Mouse (Mus musculus): ENCODE measurements around the gene Cinp. TPM values are rescaled to one million over a fixed set of nuclear protein-coding genes. Genes with fewer than 3 reads are reported as not detected.
A peak's percentile ranks its signal among the peaks of the same experiment; 100 is the strongest.
"Not testable (repeated sequence)": the region's sequence is repeated elsewhere in the genome, so short reads cannot be mapped to it uniquely, and the experiment has no call there.

The Cinp gene
- total RNA-seq, 2 experiments from 2014 or later: 28.4 to 29.1 TPM

DNA sequence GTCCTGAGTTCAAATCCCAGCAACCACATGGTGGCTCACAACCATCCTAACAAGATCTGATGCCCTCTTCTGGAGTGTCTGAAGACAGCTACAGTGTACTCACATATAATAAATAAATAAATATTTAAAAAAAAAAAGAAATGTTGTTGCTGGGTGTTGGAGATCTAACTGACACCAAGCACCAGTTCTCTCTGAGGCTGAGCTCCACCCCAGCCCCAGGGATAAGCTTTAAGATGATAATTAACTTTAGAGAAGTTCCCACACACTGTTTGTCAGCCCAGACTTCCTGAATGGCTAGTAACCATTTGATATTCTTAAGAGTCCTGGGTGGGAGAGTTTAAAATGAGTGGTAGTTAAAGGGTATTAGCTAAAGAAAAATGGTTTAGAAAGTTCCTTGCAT, 28.7 kb downstream of the Cinp start:
- DNase-seq: no peak

- DNase-seq: not testable (repeated sequence)
Measured at GRCm38 (mm10) chr12:110858681-110859080, 30.3 kb downstream of the Cinp start.

DNA sequence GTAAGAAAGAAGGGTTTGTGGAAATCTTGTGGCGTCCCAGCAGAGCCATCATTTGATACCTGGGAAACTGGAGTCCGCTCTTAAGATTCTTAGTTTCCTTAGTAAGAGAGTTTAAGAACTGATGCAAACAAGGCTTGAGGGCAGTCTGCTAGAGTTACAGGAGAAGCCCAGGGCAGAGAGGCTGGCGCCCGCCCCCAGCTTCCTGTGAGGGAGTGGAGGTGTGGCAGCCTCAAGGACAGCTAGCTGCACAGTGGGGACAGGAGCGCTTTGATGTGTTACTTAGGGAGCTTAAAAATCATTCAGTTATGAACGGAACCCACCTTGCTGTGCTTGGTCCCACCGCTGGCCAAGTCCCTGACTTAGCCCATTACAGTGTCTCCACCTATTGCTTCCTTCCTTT, 31.7 kb downstream of the Cinp start:
- DNase-seq: no peak

DNA sequence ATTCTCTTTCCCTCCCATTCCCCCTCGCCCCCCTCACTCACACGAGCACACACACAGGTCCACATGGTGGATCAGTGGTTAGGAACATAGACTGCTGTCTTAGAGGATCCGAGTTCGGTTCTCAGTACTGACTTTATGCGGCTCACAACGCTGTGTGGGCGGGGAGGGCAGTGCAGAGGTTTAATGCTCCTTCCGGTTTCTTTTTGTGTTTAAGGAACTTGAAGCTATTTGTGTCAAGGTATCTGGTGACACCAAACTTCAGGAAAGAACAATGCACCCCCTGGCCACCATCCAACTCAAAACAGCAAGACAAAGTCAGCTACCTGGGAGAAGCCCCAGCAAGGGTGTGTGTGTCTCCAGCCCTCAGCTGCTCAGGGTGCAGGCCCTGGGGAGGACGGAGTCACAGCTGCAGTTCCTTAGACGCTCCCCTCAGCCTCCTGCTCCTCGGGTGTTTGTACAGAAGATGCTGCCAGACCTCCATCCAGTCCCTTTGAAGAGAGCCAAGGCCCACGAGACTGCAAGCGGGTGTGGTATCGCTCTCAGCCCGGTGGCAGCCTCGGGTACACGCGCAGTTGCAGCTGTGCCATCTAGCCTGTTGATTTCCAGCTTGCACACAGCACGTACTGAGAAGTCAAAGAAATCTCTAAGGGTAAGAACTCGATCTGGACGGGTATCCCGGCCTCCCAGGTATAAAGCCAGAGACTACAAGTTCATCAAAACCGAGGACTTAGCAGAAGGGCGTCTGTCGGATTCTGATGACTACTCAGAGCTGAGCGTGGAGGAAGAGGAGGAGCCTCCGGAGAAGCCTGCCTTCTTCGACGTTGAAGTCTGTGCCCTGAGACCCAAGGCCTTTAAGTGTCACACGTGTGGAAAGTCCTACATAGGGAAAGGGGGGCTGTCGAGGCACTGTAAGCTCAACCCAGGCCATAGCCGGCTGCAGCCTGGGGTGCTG, 33.9 kb downstream of the Cinp start:
- no peak for DNase-seq

GRCm38 (mm10) chr12:110851923-110852322, 37.0 kb downstream of the Cinp start:
- no peak for DNase-seq

DNA sequence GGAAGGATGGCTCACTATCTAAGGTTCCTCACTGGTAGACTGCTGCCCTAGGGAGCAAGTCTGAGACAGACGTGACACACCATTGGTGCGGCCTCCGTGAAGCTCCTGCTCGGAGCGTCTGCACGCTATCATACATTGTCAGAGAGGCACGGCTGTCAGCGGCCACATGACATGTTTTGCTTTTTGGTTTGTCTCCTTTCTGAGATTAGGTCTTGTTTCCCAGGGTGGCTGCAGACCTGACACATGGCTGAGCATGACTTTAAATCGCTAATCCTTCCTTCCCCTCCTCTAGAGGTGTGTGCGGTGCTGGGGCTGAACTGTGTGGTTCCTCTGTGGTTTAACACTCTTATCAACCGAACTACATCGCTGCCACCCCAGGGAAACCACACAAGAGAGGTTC, 37.5 kb downstream of the Cinp start:
- DNase-seq: no peak

GRCm38 (mm10) chr12:110850929-110851256, 38.1 kb downstream of the Cinp start:
- no peak for DNase-seq

DNA sequence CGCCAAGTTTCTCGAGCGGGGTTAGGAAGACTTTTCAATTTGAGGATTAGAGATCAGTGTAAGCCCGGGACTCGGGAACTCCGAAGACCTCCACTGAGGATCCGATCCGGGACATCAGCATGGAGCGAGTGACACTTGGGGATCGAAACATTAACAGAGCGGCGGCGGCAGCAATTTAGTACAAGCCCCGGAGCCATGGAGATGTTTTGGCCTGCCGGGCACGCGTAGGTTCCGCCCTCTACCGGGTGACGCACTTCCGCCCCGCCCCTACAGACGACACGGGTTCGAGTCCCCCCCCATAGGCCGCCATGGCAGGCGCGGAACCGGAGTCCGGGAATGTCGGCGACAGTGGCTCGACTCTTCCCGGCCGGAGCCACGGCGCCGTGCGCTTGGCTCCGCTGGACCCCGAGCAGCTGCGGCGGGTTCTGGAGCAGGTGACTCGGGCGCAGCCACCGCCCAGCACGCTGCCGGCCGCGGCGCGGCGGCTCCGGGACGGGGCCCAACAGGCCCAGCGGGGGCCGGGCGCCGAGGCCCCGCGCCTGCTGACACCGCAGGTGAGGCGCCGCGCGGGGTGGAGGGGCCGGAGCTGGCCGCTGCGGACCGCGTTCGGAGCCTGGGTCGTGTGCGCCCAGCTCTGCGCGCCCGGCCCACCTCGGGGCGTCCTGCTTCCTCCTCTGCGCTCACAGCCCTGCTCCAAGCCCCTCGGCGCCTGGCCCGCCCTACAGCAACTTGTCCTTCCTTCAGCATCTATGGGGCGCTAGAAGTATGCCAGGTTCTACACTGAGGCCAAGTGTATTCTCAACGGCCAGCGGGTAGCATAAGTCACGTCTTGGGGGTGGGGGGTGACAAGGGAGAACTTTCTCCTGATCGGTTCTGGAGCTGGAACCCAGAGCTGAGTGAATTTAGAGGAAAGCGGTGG, 38.7 kb downstream of the Cinp start, which contains the start of gene Zfp839:
Gene Zfp839 (plus strand): TSS at position 244 of the 919 bp plus-strand sequence.
- peak; percentile 82 for DNase-seq

DNA sequence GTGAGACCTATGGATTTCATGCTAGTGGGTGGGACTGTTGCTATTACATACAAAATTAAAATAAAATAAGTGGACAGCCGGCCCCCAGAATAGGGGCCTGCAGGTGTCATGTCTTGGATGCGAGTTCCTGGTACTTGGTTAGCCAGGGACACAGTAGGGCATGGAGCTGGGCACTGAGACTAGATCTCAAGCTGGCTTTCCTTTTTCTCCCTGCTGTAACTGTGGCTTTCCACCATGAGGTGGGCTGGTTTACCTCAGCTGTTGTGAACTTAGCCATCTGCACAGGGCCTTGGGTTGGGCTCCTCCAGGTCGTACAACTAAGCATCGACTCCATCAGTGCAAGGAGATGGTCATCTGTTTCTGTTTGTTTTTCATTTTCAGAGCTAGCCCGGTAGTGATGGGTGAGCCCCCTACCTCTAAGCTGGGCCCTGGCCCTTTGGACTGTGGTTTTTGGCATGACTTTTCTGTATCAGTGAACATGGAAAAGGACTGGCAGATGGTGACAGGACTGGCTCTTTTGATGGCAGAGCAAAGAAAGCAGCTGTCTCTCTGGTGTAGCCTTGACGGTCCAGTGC, 42.7 kb downstream of the Cinp start:
- DNase-seq: no peak

- peak; percentile 90 for DNase-seq
Measured at GRCm38 (mm10) chr12:110845131-110845880, 43.6 kb downstream of the Cinp start.

GRCm38 (mm10) chr12:110844227-110845130, 44.5 kb downstream of the Cinp start:
- no peak for DNase-seq

- peak; percentile 73 for DNase-seq
Measured at GRCm38 (mm10) chr12:110843194-110844048, 45.5 kb downstream of the Cinp start.

- DNase-seq: no peak
Measured at GRCm38 (mm10) chr12:110841731-110842493, 47.0 kb downstream of the Cinp start.

- peak; percentile 90 for DNase-seq
Measured at GRCm38 (mm10) chr12:110840348-110841198, 48.4 kb downstream of the Cinp start, which contains the start of gene Mok. Mok (minus strand) TSS chr12:110840939.

DNA sequence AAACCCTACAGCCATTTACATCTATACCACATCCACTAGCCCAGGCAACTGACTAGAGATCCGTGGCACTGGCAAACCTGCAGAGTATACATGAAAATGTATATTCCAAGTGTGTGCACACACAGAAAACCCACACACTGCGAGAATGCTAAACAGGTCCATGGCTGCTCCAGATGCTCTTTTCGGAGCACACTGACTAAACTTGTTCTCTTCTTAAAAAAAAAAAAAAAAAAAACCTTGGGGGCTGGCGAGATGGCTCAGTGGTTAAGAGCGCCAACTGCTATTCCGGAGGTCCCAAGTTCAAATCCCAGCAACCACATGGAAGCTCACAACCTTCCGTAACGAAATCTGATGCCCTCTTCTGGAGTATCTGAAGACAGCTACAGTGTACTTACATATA, 51.1 kb downstream of the Cinp start:
- no peak for DNase-seq

GRCm38 (mm10) chr12:110837192-110837841, 51.6 kb downstream of the Cinp start:
- no peak for DNase-seq

GRCm38 (mm10) chr12:110836729-110837128, 52.2 kb downstream of the Cinp start:
- DNase-seq: no peak
